Mouse (Mus musculus): Measurements from ENCODE around the gene Auts2.

Auts2 gene

DNA sequence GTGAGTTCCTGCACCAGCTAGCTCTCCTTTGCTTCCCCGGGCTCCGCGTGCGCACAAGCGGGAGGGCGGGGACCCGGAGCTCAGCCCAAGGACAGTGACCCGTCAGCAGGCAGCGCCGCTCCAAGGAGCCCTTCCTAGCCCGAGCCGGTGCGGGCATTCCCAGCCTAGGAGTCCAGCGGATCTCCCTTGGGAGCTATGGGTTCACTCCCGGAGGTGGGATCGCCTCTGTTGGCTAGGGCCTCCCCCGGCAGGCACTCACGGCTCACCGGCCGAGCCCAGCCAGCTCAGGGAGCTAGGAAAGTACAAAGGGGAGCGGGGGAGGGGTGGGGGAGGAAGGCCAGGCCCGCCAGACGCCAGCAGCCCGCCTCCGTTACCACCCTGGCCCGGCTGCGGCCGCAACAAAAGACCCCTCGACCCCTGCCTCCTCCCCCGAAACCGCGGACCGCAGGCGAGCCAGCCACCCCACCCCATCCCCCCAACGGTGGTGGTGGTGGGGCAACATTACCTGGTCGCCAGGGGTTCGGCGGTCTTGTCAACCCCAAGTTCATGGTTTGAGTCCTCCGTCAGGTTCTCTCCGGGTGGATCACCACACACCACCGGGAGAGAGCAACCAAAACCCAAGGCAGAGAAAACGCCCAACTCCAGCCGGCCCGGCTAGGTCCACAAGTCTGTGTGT lies 1005.9 kb downstream of the Auts2 start:
- in situ Hi-C loops (cut with MboI, MseI) = no loop called here

DNA sequence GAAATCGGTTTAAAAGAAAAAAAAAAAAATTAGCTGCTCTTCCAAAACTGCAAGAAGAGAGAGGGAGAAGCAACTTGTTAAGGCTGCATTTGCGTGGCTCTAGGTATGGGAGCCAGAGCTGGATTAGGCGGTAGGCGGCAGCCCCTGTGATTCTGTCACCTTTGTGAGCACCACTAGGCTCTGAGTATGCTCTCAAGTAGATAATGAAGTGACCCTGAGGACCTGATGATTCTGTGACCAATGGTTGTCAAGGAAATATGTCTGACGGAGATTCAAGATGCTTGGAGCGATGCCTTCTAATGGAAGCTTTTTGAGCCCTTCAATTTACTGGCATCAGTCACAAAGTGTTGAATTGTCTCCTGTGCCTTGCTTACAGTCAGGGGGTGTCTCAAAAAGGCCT lies 1007.4 kb downstream of the Auts2 start:
- in situ Hi-C loops (cut with MboI, MseI) = no loop called here

DNA sequence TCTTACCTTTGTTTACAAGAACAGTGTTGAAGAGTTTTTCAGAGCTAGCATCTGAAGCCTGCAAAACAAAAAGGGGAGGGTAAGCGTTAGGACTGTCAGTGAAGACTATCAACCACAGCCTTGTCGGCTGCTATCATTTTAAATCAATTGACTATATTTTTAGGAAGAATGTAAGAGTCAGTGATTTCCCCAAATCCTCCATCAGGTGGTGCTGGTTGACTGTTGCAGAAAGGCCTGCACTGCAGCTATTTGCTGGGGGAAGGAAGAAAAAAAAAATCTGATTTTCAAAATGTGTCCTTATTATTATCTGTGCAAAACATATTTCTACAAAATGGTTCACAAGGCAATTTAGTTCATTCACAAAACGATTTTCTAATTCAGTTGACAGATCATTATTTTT lies 1009.3 kb downstream of the Auts2 start:
- in situ Hi-C loops (cut with MboI, MseI) = no loop called here

- in situ Hi-C loops (cut with MboI, MseI) = no loop called here
Measured at GRCm38 (mm10) chr5:131531744-131532552, 1011.2 kb downstream of the Auts2 start.

GRCm38 (mm10) chr5:131530828-131531227 lies 1012.3 kb downstream of the Auts2 start:
- in situ Hi-C loops (cut with MboI, MseI) = no loop called here

GRCm38 (mm10) chr5:131526666-131527065 lies 1016.5 kb downstream of the Auts2 start:
- in situ Hi-C loops (cut with MboI, MseI) = no loop called here

- in situ Hi-C loops (cut with MboI, MseI) = no loop called here
Measured at GRCm38 (mm10) chr5:131524900-131525465, 1018.2 kb downstream of the Auts2 start.

GRCm38 (mm10) chr5:131519560-131519959 lies 1023.6 kb downstream of the Auts2 start:
- in situ Hi-C loops (cut with MboI, MseI) = no loop called here

DNA sequence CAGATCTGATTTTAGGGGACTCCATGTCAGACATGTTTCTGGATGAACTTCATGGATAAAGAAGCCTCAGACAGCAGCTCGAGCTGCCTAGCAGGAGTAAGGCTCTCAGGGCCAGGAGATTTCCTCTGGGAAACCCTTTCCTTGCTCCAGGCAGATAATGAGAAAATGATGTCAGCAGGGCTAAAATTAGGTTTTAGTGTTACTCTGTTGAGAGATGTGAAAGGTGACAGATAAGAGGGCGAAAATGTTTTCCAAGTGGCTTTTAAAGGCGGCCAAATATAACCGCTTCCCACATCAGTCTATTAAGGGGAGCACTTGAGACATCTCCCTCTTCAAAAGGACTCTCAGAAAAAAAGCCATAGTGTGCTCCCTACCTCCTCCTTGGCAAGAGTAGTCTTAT lies 1025.5 kb downstream of the Auts2 start:
- in situ Hi-C loops (cut with MboI, MseI) = no loop called here

- in situ Hi-C loops (cut with MboI, MseI) = no loop called here
Measured at GRCm38 (mm10) chr5:131515707-131516407, 1027.3 kb downstream of the Auts2 start.

DNA sequence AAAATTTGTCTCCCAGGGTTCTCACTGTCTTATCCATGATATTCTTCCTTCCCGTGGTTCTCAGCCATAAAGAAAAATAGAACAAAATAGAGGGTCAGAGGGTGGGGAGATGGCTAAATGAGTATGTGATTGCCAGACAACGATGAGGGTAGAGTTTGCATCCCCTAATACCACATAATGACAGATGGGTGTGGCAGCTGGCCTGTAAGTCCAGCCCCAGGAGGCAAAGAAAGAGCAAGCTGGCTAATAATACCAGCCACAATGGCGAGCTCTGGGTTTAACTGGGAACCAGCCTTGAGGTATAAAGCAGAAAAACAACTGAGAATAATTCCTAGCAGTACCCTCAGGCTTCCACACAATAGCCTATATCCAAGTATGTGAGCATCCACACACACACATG lies 1029.4 kb downstream of the Auts2 start:
- in situ Hi-C loops (cut with MboI, MseI) = no loop called here

DNA sequence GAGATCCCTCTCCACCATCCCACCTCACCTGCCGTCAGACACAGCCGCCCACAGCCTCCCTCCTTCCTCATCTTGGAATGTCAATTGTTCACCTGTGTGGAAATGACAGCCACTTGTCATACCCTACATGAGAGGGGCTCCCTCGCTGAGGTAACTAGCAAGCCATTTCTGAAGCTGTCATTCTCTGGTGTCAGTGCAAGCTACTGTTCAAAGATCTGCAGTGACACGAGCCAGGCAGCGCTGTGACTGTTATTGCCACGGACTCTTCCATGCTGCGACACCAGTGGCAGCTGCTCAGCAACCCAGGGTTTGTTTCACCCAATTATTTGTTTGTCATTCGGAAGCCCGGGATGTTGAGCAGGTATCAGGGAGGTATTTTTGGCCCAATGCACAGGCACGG lies 1030.5 kb downstream of the Auts2 start:
- in situ Hi-C loops (cut with MboI, MseI) = no loop called here

- in situ Hi-C loops (cut with MboI, MseI) = no loop called here
Measured at GRCm38 (mm10) chr5:131510659-131511058, 1032.5 kb downstream of the Auts2 start.

DNA sequence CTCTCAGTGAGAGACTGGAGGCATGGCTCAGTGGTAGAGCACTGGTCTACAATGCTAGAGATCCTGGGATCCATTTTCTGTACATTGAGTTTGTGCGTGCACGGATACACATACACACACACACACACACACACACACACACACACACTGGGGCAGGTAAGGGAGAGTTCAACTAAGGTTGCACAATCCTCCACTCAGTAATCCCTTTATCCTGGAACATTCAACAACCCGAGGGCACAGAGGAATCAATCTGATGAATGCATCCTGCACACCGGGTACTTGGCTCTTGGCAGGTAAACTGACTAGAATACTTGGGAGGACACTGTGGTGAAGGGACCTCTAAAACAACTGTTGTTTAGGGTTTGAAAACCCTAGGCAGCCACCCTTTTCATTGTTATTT lies 1033.8 kb downstream of the Auts2 start:
- in situ Hi-C loops (cut with MboI, MseI) = no loop called here

DNA sequence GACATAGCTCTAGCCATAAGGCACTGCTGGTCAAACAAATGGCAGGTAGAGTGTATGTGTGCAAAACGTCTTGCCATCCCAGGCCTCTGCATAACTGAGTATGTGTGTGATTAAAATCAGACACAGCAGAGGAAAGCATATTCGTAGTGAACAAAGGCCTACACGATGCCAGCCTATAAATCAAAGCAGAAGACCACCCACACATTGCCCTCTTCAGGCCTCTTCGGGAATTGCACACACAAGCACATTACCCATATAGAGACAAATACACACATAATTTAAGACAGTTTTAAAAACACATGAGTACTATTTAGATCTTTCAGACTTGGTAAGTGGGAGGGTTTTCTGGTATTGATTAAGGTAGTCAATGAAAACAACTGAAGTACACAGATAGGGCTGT lies 1044.3 kb downstream of the Auts2 start:
- in situ Hi-C loops (cut with MboI, MseI) = no loop called here

- in situ Hi-C loops (cut with MboI, MseI) = no loop called here
Measured at GRCm38 (mm10) chr5:131496517-131497216, 1046.5 kb downstream of the Auts2 start.

DNA sequence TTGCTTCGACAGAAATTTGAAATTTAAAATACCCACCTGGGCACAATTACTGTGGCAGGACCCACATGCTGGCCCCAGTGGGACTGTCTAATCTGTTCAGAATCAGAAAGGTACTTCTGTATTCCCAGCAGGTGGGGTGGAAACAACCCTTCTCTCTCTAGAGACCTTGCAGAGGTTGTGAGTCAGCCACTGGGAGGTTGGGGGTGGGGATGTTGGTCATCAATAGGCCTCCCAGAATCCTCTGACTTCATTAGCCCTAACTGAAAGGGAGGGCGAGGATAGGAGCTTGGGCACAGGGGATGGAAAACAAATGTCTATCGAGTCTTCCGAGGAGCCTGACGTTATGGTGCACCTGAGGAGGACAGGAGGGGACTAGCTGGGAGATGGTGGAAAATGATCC lies 1048.6 kb downstream of the Auts2 start:
- in situ Hi-C loops (cut with MboI, MseI) = no loop called here

DNA sequence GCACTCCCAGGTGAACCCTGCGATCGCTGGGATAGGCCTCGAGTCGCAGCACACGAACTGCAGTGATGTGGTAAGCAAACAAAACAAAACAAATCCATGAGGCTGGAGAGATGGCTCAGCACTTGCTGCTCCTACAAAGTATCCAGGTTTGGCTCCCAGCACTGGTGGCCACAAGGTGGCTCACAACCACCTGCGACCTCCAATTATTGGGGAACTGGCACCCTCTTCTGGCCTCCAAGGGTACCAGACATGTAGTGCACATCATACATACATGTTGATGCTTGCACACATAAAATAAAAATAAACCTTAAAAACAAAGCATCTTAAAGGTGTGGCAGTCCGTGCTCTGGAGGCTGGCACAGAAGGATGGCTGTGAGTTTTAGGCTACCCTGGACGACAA lies 1050.6 kb downstream of the Auts2 start:
- in situ Hi-C loops (cut with MboI, MseI) = no loop called here

- in situ Hi-C loops (cut with MboI, MseI) = no loop called here
Measured at GRCm38 (mm10) chr5:131491843-131492242, 1051.3 kb downstream of the Auts2 start.

DNA sequence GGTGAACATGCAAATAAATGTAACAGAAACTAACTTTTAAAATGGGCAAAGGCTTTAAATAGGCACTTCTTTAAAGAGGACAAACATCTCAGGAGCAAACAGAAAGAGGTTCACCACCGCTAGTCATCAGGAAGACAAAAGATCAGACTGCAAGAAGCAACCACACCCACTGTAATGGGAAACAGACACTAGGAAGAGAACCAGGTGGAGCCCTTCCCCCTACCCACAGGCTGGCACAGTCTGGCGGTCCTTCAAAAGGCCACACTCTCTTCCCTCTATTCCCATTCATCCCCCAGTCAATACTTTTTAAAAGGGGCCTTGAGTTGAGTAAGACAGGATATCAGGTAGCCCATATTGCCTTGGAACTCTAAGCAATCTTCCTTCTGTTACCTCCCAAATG lies 1052.3 kb downstream of the Auts2 start:
- in situ Hi-C loops (cut with MboI, MseI) = no loop called here

GRCm38 (mm10) chr5:131489846-131490245 lies 1053.3 kb downstream of the Auts2 start:
- in situ Hi-C loops (cut with MboI, MseI) = no loop called here

- in situ Hi-C loops (cut with MboI, MseI) = no loop called here
Measured at GRCm38 (mm10) chr5:131486527-131486926, 1056.6 kb downstream of the Auts2 start.
